Mouse (Mus musculus): ENCODE results near the gene Camk2n2.

Gene Camk2n2

DNA sequence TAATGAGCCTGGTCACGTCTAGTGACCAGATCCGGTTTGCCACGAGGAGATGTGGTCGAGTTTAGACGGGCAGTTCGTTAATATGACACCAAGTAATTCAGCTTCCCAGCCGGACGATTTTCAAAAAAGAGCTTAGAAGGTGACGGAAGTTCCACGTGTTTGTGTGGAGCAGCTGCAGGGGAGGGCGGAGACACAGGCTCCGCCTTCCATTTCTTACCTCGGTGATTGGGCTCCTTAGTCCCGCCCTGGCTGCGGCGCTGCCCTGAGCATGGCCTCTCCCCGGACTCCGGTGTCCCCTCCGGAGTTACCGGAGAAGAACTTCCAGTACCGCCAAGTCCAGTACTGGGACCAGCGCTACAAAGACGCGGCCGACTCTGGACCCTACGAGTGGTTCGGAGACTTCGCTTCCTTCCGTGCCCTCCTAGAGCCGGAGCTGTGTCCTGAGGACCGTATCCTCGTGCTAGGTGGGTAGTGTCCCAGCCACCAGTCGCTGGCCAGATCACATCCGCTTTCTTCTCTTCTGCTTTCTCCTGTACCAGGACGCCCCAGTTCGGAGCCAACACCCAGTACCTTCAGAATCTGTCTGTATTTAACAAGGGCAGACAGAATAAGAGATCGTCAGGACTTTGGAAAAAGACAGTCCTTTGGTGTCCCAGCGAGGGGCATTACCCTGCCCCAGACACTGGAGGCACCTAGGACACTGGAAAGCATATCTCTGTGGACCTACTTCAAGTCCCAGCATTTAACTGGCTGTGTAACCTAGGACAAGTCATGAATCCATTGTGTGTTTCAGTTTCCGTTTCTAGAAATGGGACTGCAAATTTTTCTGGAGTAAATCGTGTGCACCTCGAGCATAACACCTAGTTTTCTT is 9.5 kb downstream of the Camk2n2 start, which contains the start of the genes Eef1akmt4, Gm49333 and Alg3:
Eef1akmt4 (plus strand) TSS at position 237 of the 871 bp plus-strand sequence.
Gm49333 (plus strand) TSS at position 254 of the 871 bp plus-strand sequence.
Alg3 (minus strand) TSS at position 379 of the 871 bp plus-strand sequence.
- in situ Hi-C loops (cut with MseI, MboI), result no loop called here

DNA sequence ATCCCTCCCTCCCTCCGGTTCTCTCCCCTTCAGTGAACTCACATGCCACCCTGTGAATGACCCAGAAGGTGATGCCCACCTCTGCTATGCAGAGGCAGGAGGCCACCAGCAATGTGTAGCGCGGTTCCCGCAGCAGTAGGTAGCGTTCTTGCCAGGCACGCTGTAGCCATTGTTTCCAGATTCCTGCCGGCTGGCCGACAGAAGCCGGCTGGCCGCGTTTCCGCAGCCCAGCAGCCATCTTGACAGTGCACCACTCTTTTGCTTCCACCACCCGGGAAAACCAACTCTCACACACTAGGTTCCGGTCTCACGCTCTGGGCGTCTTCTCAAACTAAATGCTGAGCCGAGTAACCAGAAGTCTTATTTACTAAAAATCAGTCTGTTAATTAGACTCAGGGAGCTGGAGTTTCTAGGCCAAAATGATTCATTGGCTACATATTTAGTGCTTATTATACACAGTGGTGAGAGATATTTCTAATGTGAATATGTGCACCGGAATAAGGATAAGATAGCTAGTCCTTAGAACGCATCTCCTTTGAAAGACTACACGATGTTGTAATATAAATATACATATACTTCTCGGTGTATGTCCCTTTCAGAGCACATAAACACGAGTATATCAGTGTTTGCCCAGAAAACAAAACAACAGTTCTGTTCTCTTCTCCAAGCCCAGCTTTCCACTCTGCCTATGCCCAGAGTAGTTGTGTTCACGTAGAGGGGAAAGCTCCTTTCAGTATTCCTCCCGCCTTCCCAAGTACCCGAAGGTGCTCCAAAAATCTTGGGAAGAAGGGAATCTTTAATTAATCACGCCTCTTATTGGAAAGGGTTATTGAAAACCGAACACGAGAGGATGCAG is 10.4 kb downstream of the Camk2n2 start:
- in situ Hi-C loops (cut with MseI, MboI), result no loop called here

DNA sequence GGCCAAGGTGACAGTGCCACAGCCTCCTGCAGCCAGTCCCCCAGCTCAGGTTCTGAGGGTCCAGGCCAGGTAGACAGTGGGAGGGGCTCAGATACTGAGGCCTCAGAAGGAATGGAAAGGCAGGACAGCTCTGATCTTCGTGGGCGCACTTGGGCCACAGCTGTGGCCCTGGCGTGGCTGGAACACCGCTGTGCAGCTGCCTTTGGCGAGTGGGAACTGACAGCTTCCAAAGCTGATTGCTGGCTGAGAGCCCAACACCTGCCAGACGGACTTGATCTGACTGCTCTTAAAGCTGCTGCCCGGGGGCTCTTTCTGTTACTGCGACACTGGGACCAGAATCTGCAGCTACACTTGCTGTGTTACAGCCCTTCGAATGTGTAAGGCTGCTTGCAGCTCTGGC is 16.4 kb downstream of the Camk2n2 start:
- in situ Hi-C loops (cut with MseI, MboI), result no loop called here

DNA sequence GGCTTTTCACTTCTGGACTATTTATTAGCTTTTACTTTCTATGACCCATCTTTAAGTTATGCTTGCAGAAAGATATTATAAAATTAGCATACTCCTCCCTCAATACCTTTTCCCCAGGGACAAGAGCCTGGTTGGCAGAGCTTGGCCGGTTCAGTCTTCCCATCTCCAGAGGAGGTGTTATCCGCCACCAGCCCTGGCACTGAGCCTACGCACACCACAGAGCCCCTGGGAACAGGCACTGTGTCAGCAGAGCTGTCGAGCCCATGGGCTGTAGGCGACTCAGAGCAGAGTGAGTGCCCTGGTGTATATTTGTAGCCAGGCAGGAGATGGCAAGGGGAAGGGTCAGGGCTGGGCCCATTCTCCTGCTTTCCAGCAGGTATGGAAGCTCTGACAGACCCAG is 20.6 kb downstream of the Camk2n2 start:
- in situ Hi-C loops (cut with MseI, MboI), result no loop called here

DNA sequence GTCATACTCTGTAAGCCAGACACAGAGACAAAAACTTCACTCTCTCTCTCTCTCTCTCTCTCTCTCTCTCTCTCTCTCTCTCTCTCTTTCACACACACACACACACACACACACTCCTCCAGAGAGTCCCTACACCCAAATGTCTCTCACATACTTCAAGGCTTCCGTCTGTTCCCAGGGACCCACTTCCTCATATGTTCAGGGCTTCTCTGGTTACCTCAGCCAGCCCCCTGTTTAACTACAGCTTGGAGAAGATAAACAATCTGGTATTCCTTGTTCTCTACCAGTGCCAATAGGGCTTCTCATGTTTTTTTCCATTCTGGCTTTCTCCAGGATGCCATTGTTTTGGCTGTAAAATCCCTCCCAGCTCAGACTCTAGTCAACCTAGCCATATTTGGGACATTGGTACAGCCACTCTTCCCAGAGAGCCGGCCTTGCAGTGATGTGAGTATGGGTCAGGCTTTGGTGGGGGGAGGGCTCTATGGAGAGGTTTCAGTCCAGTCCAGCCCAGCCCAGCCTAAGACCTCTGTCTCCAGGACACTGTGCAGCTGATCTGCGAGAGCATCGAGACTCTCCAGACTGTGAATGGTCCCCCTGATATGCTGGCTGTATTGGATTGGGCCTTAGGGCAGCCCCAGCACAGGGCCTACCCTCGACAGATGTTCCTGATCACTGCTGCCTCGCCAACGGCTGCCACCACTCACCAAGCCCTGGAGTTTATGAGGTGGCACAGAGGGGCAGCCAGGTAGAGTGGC is 24.2 kb downstream of the Camk2n2 start:
- in situ Hi-C loops (cut with MseI, MboI), result no loop called here

DNA sequence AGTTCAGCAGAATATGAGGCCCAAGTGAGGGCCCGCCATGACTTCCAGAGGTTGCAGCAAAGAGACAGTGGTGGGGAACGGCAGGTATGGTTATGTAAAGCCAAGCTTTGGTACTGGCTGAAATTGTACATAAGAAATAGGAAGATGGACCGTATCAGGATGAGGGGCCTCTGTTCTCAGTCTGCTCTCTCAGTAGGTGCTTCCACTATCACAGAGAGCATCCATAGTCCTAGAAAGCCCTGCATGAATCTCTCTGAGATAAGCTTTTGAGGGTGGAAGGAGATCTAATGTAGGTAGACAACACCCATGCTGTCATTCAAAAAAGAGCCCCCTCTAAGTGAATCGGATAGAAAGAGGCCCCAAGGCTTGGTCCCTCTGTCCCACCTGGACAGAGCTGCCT is 25.4 kb downstream of the Camk2n2 start:
- in situ Hi-C loops (cut with MseI, MboI), result no loop called here

DNA sequence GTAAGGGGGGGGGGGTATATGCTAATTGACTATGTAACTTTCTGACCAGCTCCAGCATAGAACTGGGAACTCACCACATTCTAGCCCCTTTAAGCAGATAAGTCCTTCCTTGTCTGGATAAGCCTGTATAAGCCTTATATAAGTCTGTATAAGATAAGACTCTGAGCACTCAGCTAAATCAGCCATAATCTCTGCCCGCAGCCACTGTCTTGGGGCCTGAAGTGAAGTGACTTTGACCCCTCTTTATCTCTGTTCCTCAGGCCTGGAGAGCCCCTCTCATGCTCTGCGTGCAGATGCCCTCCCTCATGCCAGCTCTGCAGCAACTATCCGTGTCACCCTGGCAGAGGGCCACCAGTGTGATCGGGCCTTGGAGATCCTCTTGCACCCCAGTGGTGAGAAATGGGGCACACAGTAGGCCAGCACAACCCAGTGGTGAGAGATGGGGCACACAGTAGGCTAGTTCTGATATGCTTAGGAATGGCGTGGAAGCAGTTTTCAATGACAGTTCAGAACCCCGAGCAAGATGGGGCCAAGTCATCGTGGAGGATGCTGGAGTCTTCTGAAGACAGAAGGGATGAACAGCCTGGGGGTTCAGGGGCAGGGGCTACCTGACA is 25.9 kb downstream of the Camk2n2 start:
- in situ Hi-C loops (cut with MseI, MboI), result no loop called here

DNA sequence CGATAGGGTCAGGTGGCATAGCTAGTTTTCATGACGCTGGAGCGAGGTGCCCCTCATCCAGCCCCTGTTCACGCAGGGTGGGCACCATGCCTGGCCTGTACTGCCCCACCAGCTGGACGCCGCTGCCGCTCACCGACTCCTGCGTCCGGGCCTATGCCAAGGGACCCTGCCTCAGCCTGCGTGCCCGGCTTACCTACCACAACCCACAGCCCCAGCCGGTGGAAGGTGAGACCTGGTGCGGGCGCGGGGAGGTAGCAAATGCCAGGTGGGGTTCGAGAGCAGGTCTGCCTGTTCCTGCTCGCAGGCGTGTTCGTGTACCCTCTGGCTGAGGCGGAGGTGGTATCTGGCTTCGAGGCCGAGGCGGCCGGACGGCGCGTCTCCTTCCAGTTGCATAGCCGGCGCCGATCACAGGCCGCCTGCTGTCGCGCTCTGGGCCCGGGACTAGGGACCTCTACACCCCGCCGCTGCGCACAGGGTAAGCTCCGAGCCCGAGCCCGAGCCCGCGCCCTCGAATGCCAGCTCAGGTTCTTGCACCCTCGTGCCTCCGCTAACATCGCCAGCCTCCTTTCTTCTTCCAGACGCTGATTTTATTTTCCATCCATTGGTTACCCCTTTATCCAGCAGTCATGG is 29.9 kb downstream of the Camk2n2 start:
- in situ Hi-C loops (cut with MseI, MboI), result no loop called here

DNA sequence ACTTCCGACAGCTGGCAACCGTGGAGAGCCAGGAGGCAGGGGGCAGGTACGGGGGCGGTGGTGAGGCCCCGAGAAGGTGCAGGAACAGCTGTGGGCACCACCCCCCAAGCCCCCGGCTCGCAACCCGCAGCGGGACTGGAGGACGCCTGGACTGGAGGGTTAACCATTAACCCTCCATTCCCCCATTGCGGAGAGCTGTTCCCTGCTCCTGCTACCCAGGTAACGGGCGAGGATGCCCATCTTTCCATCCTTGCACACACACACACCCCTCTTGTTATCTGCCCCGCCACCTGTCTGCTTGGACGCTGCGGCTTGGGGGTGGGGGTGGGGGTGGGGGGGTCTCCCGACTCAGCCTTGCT is 30.4 kb downstream of the Camk2n2 start:
- in situ Hi-C loops (cut with MseI, MboI), result no loop called here

DNA sequence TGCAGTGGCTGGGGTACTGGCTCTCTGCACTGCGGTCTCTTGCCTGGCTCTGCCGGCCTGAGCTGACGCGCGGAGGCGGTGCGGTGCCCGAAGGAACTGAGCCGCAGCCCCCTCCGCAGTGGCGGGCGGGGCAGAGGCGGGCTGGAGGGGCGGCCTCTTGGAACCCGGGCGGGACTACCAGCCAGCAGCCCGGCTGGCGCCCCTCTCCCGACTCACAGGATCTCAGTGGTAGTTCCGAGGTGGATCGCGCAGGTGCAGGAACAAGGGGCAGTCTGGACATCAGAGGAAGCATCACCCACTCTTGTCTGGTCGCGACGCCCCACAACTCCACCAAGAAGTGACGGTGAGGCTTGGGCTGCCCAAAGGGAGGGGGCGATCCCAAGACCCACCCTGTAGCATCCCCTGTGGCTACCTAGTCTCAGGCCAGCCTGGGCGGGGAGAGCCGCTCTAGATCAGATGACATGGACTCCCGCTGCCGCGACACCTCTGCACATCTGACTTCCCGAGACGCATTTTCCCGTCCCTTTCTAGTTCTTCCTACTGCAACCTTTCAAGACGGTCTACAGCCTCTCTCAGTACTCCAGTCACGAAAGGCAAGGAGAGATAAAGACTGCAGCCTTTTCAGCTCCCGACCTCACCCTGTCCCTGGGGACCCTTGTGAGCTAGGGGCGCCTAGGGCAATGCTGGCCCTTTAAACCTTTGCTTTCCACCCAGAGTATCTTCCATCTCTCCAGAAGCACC is 31.0 kb downstream of the Camk2n2 start:
- in situ Hi-C loops (cut with MseI, MboI), result no loop called here

DNA sequence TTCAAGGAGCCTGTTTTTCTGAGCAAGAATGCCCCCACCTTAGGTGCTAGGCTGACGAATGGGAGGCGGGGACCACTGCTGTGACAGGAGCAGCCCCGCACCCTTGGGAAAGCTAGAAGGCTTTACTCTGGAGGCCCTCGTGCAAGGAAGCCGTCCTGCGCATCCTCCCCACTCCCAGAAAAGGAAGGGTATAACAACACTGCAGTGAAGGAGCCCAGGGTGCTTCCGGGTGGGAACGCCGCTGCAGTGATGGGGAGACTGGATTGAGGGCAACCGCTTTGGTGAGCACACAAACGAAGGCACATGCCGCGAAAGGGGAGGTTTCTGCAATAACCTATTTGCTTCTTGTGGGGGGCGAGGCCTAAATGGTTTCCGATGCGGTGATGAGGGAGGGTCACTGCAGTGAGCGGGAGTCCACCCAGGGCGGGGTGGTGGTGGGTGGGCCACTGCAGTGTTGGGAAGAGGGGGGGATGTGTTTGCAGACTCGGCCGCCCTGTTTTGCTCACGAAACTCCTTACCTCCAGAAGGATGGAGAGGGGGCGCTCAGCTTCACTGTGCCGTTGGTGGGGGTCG is 31.6 kb downstream of the Camk2n2 start, which contains the start of gene Vwa5b2:
Vwa5b2 (plus strand) TSS at position 106 of the 573 bp plus-strand sequence.
- in situ Hi-C loops (cut with MseI, MboI), result no loop called here
